8 mouse cellular contexts compared by ENCODE assay signal in the genomic region with DNA sequence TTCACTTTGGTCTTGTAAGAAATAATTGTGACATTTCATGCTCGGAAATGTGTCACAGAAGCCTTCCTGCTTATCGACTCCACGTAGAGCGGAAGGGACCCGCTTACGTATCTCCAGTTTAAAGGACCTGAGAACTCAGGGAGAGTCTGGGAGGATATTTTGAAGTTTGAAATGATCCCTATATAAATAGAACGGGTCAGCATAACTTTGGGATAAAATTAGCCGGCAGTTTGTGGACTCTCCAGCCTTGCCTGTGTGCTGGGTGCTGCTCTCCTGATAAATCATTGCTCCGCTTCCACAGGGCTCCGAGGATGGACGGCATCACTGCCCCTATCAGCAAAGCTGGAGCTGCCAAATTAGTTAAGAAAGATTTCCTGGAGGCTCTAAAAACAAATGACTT. TPM values are rescaled to one million over a fixed set of nuclear protein-coding genes. Genes with fewer than 3 reads are reported as not detected.
DNase-seq lines count a peak whose midpoint lies in the region; ATAC-seq lines count a peak whose summit lies in the region.

No protein-coding gene starts in this region.

- no peaks in the 10 kb centered on the region; the same call in 1 of the 2 replicates for H3K27me3 ChIP-seq in lung, embryonic 16.5 days (ENCODE audit: control insufficient read depth, insufficient read depth, low read depth, low read length)
- no peaks in the 10 kb centered on the region for H3K27me3 ChIP-seq in heart, embryonic 11.5 days (ENCODE audit: control insufficient read depth, insufficient read depth, low read length)
- H3K27me3 ChIP-seq in limb, embryonic 10.5 days (ENCODE audit: low read depth, poor library complexity, severe bottlenecking) = no peaks in the 10 kb centered on the region
- H3K27me3 ChIP-seq in neural tube, embryonic 14.5 days (ENCODE audit: control insufficient read depth, insufficient read depth, low read length) = no peaks in the 10 kb centered on the region

- H3K27ac ChIP-seq in lung, embryonic 16.5 days (ENCODE audit: low read length) = no peak overlapping the region
- H3K27ac ChIP-seq in heart, embryonic 11.5 days (ENCODE audit: low read depth, low read length) = peak overlapping the region; percentile 81
- H3K27ac ChIP-seq in limb, embryonic 10.5 days = peak overlapping the region; percentile 93
- no peak overlapping the region for H3K27ac ChIP-seq in neural tube, embryonic 14.5 days (ENCODE audit: low read depth, low read length)

- H3K4me3 ChIP-seq in lung, embryonic 16.5 days (ENCODE audit: low read length) = peak overlapping the region; percentile 45
- peak overlapping the region; percentile 55 for H3K4me3 ChIP-seq in heart, embryonic 11.5 days (ENCODE audit: low read depth, low read length)
- peak overlapping the region; percentile 63 for H3K4me3 ChIP-seq in limb, embryonic 10.5 days
- peak overlapping the region; percentile 19; the same call in 1 of the 2 replicates for H3K4me3 ChIP-seq in neural tube, embryonic 14.5 days (ENCODE audit: low read depth, low read length)

- peak overlapping the region; percentile 49; the same call in 1 of the 2 replicates for H3K9ac ChIP-seq in lung, embryonic 16.5 days (ENCODE audit: low read length)
- peak overlapping the region; percentile 69 for H3K9ac ChIP-seq in heart, embryonic 11.5 days (ENCODE audit: low read depth, low read length)
- no peak overlapping the region for H3K9ac ChIP-seq in neural tube, embryonic 14.5 days (replicated peaks; ENCODE audit: low read depth, low read length)

- H3K36me3 ChIP-seq in lung, embryonic 16.5 days (ENCODE audit: control insufficient read depth, insufficient read depth, low read length) = no peaks in the 10 kb centered on the region
- no peaks in the 10 kb centered on the region for H3K36me3 ChIP-seq in heart, embryonic 11.5 days (ENCODE audit: control insufficient read depth, insufficient read depth, low read length)
- no peaks in the 10 kb centered on the region for H3K36me3 ChIP-seq in limb, embryonic 10.5 days
- no peaks in the 10 kb centered on the region for H3K36me3 ChIP-seq in neural tube, embryonic 14.5 days (ENCODE audit: control insufficient read depth, insufficient read depth, low read length)

- DNase-seq in lung, postnatal 36 days = no peak
- DNase-seq in limb, embryonic 10.5 days (ENCODE audit: low spot score) = peak; percentile 54
- DNase-seq in left cerebral cortex, adult 11 months (ENCODE audit: low spot score) = no peak
- DNase-seq in thymus, postnatal 10 days (ENCODE audit: low spot score in 2 of 2) = no peak

- peak overlapping the region; percentile 56 for H3K4me2 ChIP-seq in lung, embryonic 16.5 days (ENCODE audit: low read depth, low read length)
- H3K4me2 ChIP-seq in heart, embryonic 11.5 days = peak overlapping the region; percentile 64
- peak overlapping the region; percentile 53 for H3K4me2 ChIP-seq in neural tube, embryonic 14.5 days (ENCODE audit: low read depth, low read length)

- H3K4me1 ChIP-seq in lung, embryonic 16.5 days (replicated peaks; ENCODE audit: control insufficient read depth, insufficient read depth, low read length) = 0 out of 2 replicates have a peak, but pooled peaks cover 2% of the 10 kb centered on the region
- peaks cover 18% of the 10 kb centered on the region for H3K4me1 ChIP-seq in heart, embryonic 11.5 days (ENCODE audit: control insufficient read depth, insufficient read depth, low read length)
- H3K4me1 ChIP-seq in limb, embryonic 10.5 days = peaks cover 46% of the 10 kb centered on the region
- no peaks in the 10 kb centered on the region for H3K4me1 ChIP-seq in neural tube, embryonic 14.5 days (ENCODE audit: control insufficient read depth, insufficient read depth, low read length)

- H3K9me3 ChIP-seq in lung, embryonic 16.5 days (ENCODE audit: control insufficient read depth, low read length) = no peaks in the 10 kb centered on the region
- no peaks in the 10 kb centered on the region for H3K9me3 ChIP-seq in heart, embryonic 11.5 days (replicated peaks; ENCODE audit: control insufficient read depth, low read length)
- no peaks in the 10 kb centered on the region for H3K9me3 ChIP-seq in limb, embryonic 10.5 days (replicated peaks)
- H3K9me3 ChIP-seq in neural tube, embryonic 14.5 days (ENCODE audit: control insufficient read depth, low read length) = no peaks in the 10 kb centered on the region

- 2% methylated on average over 11 of the region's 11 CpGs for WGBS in lung, embryonic 16.5 days
- 3% methylated on average over 11 of the region's 11 CpGs for WGBS in heart, embryonic 11.5 days (ENCODE audit: insufficient replicate concordance)
- WGBS in limb, embryonic 10.5 days = 6% methylated on average over 11 of the region's 11 CpGs
- 11% methylated on average over 11 of the region's 11 CpGs for WGBS in neural tube, embryonic 14.5 days

- 0 out of 2 replicates have a peak, but pooled peaks have one; percentile 41 for ATAC-seq in lung, embryonic 16.5 days (ENCODE audit: low read depth)
- no peak for ATAC-seq in heart, embryonic 11.5 days (replicated peaks; ENCODE audit: insufficient number of reproducible peaks, low FRiP score, low TSS enrichment)
- no peak for ATAC-seq in neural tube, embryonic 14.5 days (ENCODE audit: low read depth)
- no peak; the same call in 1 of the 2 replicates for ATAC-seq in frontal cortex, adult (ENCODE audit: low TSS enrichment)

RNA-seq across cellular contexts. Expression of gene Asb4, which starts 7.1 kb away (rescaled TPM):
- polyA plus RNA-seq in lung, embryonic 16.5 days (2015; fragmentation: Nextera tagmentation; extraction: Ambion mirVana) = 5.7 and 6.7 TPM in 2 replicates
- 58.4 and 70.1 TPM in 2 replicates for polyA plus RNA-seq in heart, embryonic 11.5 days (2014; fragmentation: Nextera tagmentation; extraction: Ambion mirVana)
- polyA plus RNA-seq in limb, embryonic 10.5 days (2016; fragmentation: Nextera tagmentation; extraction: Ambion mirVana) = 371 and 448 TPM in 2 replicates
- polyA plus RNA-seq in neural tube, embryonic 14.5 days (2014; fragmentation: Nextera tagmentation; extraction: Ambion mirVana) = 6.7 and 10.3 TPM in 2 replicates

Comparison
In these comparisons a context has a peak if more than half of its experiments do, and no peak if none do; other contexts are left out.
1. H3K27ac ChIP-seq: peak in heart, embryonic 11.5 days (single experiment) and limb, embryonic 10.5 days (single experiment); none in lung, embryonic 16.5 days (single experiment) and neural tube, embryonic 14.5 days (single experiment).
2. Peak in every context shown above with its lines, with median percentiles within 50 percentile points of each other: H3K4me2 ChIP-seq and H3K4me3 ChIP-seq.